Mouse (Mus musculus) layer of hippocampus, postnatal 25 days (tissue): ENCODE results near the gene Ccl24. TPM values are rescaled to one million over a fixed set of nuclear protein-coding genes. Genes with fewer than 3 reads are reported as not detected.

ENCODE experiments used
- DNase-seq, 2 experiments: peaks; one replicate each; pipeline ENCODE4 v3.0.0; 2022; ENCODE audit warnings: mixed read lengths in 2 of 2, low spot score in 1 of 2; ENCODE audit errors: extremely low spot score in 1 of 2
- total RNA-seq, 2 experiments: library from RNA; stranded (reverse); gene quantifications; 2 replicates each; pipeline ENCODE4 v1.2.3; 2021

Gene Ccl24
- total RNA-seq, 2 experiments from 2014 or later, result 0.54 TPM; not detected in 1

GRCm38 (mm10) chr5:135550910-135551309 lies 21.9 kb downstream of the Ccl24 start:
- peak in 1 of 2 experiments; percentile 11 for DNase-seq

- no peak for DNase-seq
These were observed 24.9 kb downstream of the Ccl24 start for GRCm38 (mm10) chr5:135547990-135548389.

- DNase-seq, result peak; percentile 97 to 99
These were observed 27.7 kb downstream of the Ccl24 start, which contains the start of gene Hip1 for GRCm38 (mm10) chr5:135544865-135545797. Gene Hip1 (minus strand): TSS chr5:135545120.

GRCm38 (mm10) chr5:135544032-135544558 lies 28.8 kb downstream of the Ccl24 start:
- DNase-seq, result no peak

GRCm38 (mm10) chr5:135537794-135538214 lies 35.0 kb downstream of the Ccl24 start:
- no peak for DNase-seq

- no peak for DNase-seq
These were observed 35.5 kb downstream of the Ccl24 start for GRCm38 (mm10) chr5:135537326-135537725.

GRCm38 (mm10) chr5:135535867-135536266 lies 37.0 kb downstream of the Ccl24 start:
- DNase-seq, result no peak

- no peak for DNase-seq
These were observed 39.4 kb downstream of the Ccl24 start for GRCm38 (mm10) chr5:135533431-135533830.

- no peak for DNase-seq
These were observed 41.5 kb downstream of the Ccl24 start for GRCm38 (mm10) chr5:135531306-135531845.

GRCm38 (mm10) chr5:135529964-135530363 lies 42.9 kb downstream of the Ccl24 start:
- no peak for DNase-seq

- no peak for DNase-seq
These were observed 43.5 kb downstream of the Ccl24 start for GRCm38 (mm10) chr5:135529310-135529709.

GRCm38 (mm10) chr5:135527986-135528385 lies 44.9 kb downstream of the Ccl24 start:
- DNase-seq, result no peak

- DNase-seq, result no peak
These were observed 47.9 kb downstream of the Ccl24 start for GRCm38 (mm10) chr5:135524660-135525560.

GRCm38 (mm10) chr5:135524087-135524486 lies 48.8 kb downstream of the Ccl24 start:
- DNase-seq, result no peak

GRCm38 (mm10) chr5:135522111-135522722 lies 50.6 kb downstream of the Ccl24 start:
- DNase-seq, result no peak

Other genes with a start within 250 kb of the Ccl24 start
- gene Fkbp6, start 223.0 kb downstream of the Ccl24 start, total RNA-seq, result under 1 TPM in 1 of 2 experiments, not detected in 1; 0.31 TPM
- gene Trim50, start 219.8 kb downstream of the Ccl24 start, total RNA-seq, result not detected
- gene Nsun5, start 203.1 kb downstream of the Ccl24 start, total RNA-seq, result 10 to 100 TPM; 20.8 to 24.0 TPM
- 10 to 100 TPM; 48.9 to 51.7 TPM for gene Pom121, start 178.5 kb downstream of the Ccl24 start, total RNA-seq
- 10 to 100 TPM; 37.9 to 39.2 TPM for gene Hip1, start 27.9 kb downstream of the Ccl24 start, total RNA-seq
- gene Ccl26, start 9.5 kb downstream of the Ccl24 start, total RNA-seq, result not detected
- 10 to 100 TPM; 80.1 to 81.0 TPM for gene Rhbdd2, start 59.6 kb upstream of the Ccl24 start, total RNA-seq
- gene Por, start 97.0 kb upstream of the Ccl24 start, total RNA-seq, result 100 to 1,000 TPM in 1 of 2 experiments, 10 to 100 TPM in 1; 100.0 to 102 TPM
- gene Tmem120a, start 171.4 kb upstream of the Ccl24 start, total RNA-seq, result 10 to 100 TPM; 16.3 to 20.4 TPM
- under 1 TPM in 1 of 2 experiments, not detected in 1; 0.40 TPM for gene Styxl1, start 205.3 kb upstream of the Ccl24 start, total RNA-seq
- gene Mdh2, start 205.4 kb upstream of the Ccl24 start, total RNA-seq, result 100 to 1,000 TPM; 397 to 426 TPM
- gene Srrm3, start 233.8 kb upstream of the Ccl24 start, total RNA-seq, result 10 to 100 TPM; 62.7 to 81.7 TPM